In genomic region chr2:108854399-108854798, GRCm38 (mm10) we compare ENCODE assay signal across 21 mouse cellular contexts.
DNase-seq lines count a peak whose midpoint lies in the region; ATAC-seq lines count a peak whose summit lies in the region.
"Had no signal": no experiment of that assay in that cellular context is flagged by ENCODE, and none has a peak within 500 bp of the region (broad histone marks: within the 10 kb centered on the region; RNA-seq: fewer than 3 reads in every experiment).

No protein-coding gene starts in this region.

- no peak overlapping the region for H3K9ac ChIP-seq in neural tube, embryonic 11.5 days (ENCODE audit: low read length)
- no peak overlapping the region for H3K9ac ChIP-seq in forebrain, embryonic 16.5 days (replicated peaks; ENCODE audit: low read depth, low read length)

- H3K4me1 ChIP-seq in neural tube, embryonic 11.5 days (ENCODE audit: control insufficient read depth, insufficient read depth, low read length): 0 out of 2 replicates have a peak, but pooled peaks cover 2% of the 10 kb centered on the region
- 0 out of 2 replicates have a peak, but pooled peaks cover 3% of the 10 kb centered on the region for H3K4me1 ChIP-seq in forebrain, embryonic 16.5 days (replicated peaks; ENCODE audit: control insufficient read depth, insufficient read depth, low read length)

- 20% methylated on average over 2 of the region's 2 CpGs for WGBS in neural tube, embryonic 11.5 days
- 9% methylated on average over 2 of the region's 2 CpGs for WGBS in forebrain, embryonic 16.5 days

- no peaks in the 10 kb centered on the region for H3K27me3 ChIP-seq in neural tube, embryonic 11.5 days (ENCODE audit: control insufficient read depth, insufficient read depth, low read length)
- H3K27me3 ChIP-seq in forebrain, embryonic 16.5 days (replicated peaks; ENCODE audit: control insufficient read depth, insufficient read depth, low read length): no peaks in the 10 kb centered on the region

- peak; percentile 21; the same call in 1 of the 2 replicates for ATAC-seq in neural tube, embryonic 11.5 days (ENCODE audit: insufficient read depth, low FRiP score, low TSS enrichment)
- ATAC-seq in forebrain, embryonic 16.5 days: peak; percentile 82

- no peak overlapping the region for H3K4me2 ChIP-seq in neural tube, embryonic 11.5 days (ENCODE audit: low read depth)
- no peak overlapping the region for H3K4me2 ChIP-seq in forebrain, embryonic 16.5 days (ENCODE audit: low read length)
- H3K4me2 ChIP-seq: midbrain, embryonic 11.5 days had no signal

- no peak overlapping the region for H3K27ac ChIP-seq in neural tube, embryonic 11.5 days (ENCODE audit: low read depth, low read length)
- H3K27ac ChIP-seq in forebrain, embryonic 16.5 days (ENCODE audit: low read length): no peak overlapping the region
- H3K27ac ChIP-seq: heart, adult 2 months had no signal

- no peaks in the 10 kb centered on the region for H3K36me3 ChIP-seq in neural tube, embryonic 11.5 days (ENCODE audit: control insufficient read depth, insufficient read depth, low read length)
- H3K36me3 ChIP-seq in forebrain, embryonic 16.5 days (ENCODE audit: control insufficient read depth, insufficient read depth): no peaks in the 10 kb centered on the region

- peak; percentile 11 for DNase-seq in layer of hippocampus, adult 11-12 months (ENCODE audit: low spot score)
- no peak for DNase-seq in layer of hippocampus, postnatal 25 days (ENCODE audit: extremely low spot score in 1 of 2, low spot score in 1 of 2)
- no peak for DNase-seq in neural tube, embryonic 11.5 days (ENCODE audit: low spot score)
- no peak for DNase-seq in neural tube, embryonic 10.5 days (ENCODE audit: extremely low spot score, low spot score)
- DNase-seq in retina, embryonic 14.5 days (ENCODE audit: low spot score): peak; percentile 40
- DNase-seq in right cerebral cortex, postnatal 4 days: no peak
- no peak for DNase-seq in urinary bladder, postnatal 4 days (ENCODE audit: low spot score in 2 of 2)
- DNase-seq: adrenal gland, adult 8-10 months; cerebellum, adult 9-11 months; gastrocnemius, postnatal 10 days; heart, adult 2 months; heart, postnatal 36 days; kidney, adult 8-10 months; kidney, postnatal 25 days; left cerebral cortex, postnatal 4 days; liver; lung, postnatal 4 days; right cerebral cortex, adult 18-20 months; thymus, postnatal 25 days had no signal

- H3K4me3 ChIP-seq in neural tube, embryonic 11.5 days (ENCODE audit: low read depth, low read length): no peak overlapping the region
- H3K4me3 ChIP-seq in forebrain, embryonic 16.5 days (replicated peaks; ENCODE audit: low read length): no peak overlapping the region
- H3K4me3 ChIP-seq: heart, adult 2 months had no signal

- H3K9me3 ChIP-seq in neural tube, embryonic 11.5 days (ENCODE audit: control insufficient read depth, low read length): no peaks in the 10 kb centered on the region
- H3K9me3 ChIP-seq in forebrain, embryonic 16.5 days (ENCODE audit: control insufficient read depth, low read length): no peaks in the 10 kb centered on the region

Comparison
In these comparisons a context has a peak if more than half of its experiments do, and no peak if none do; other contexts are left out.
1. DNase-seq: peak in layer of hippocampus, adult 11-12 months (single experiment) and retina, embryonic 14.5 days (single experiment); none in layer of hippocampus, postnatal 25 days (0 of 2), neural tube, embryonic 11.5 days (single experiment), neural tube, embryonic 10.5 days (single experiment), right cerebral cortex, postnatal 4 days (single experiment) and urinary bladder, postnatal 4 days (0 of 2).